Mouse (Mus musculus): Measurements from ENCODE around the gene Cyth1. TPM values are rescaled to one million over a fixed set of nuclear protein-coding genes. Genes with fewer than 3 reads are reported as not detected.
A peak's percentile ranks its signal among the peaks of the same experiment; 100 is the strongest.

Cyth1 gene
- polyA plus RNA-seq, 1 experiment from 2014 or later: 10.8 TPM

- Histone ChIP-seq H3K27me3 (ENCODE audit: control insufficient read depth, insufficient read depth, low read length) (no peaks in the 10 kb centered on the region), H3K9me3 (ENCODE audit: control insufficient read depth, low read depth, low read length) (no peaks in the 10 kb centered on the region), H3K4me2 (replicated peaks; ENCODE audit: low read depth, low read length) (peak overlapping the region; percentile 59), H3K36me3 (ENCODE audit: control insufficient read depth, insufficient read depth, low read length) (no peaks in the 10 kb centered on the region), H3K4me3 (ENCODE audit: low read depth, low read length) (peak overlapping the region; percentile 30), H3K9ac (replicated peaks; ENCODE audit: low read depth, low read length) (peak overlapping the region; percentile 43), H3K27ac (ENCODE audit: low read length) (peak overlapping the region; percentile 84), H3K4me1 (ENCODE audit: control insufficient read depth, insufficient read depth, low read length) (peaks cover 61% of the 10 kb centered on the region)
- ATAC-seq (ENCODE audit: insufficient number of reproducible peaks, insufficient read depth, low FRiP score, low read depth): peak; percentile 80
- 4% methylated on average over 19 of the region's 19 CpGs for WGBS
Observed at GRCm38 (mm10) chr11:118202410-118203233, 45.8 kb downstream of the Cyth1 start.

GRCm38 (mm10) chr11:118201833-118202409 lies 46.5 kb downstream of the Cyth1 start:
- H3K27me3 ChIP-seq (ENCODE audit: control insufficient read depth, insufficient read depth, low read length): no peaks in the 10 kb centered on the region
- H3K9ac ChIP-seq (replicated peaks; ENCODE audit: low read depth, low read length): peak overlapping the region; percentile 43
- peak overlapping the region; percentile 84 for H3K27ac ChIP-seq (ENCODE audit: low read length)
- no peaks in the 10 kb centered on the region for H3K9me3 ChIP-seq (ENCODE audit: control insufficient read depth, low read depth, low read length)
- H3K36me3 ChIP-seq (ENCODE audit: control insufficient read depth, insufficient read depth, low read length): no peaks in the 10 kb centered on the region
- WGBS: 23% methylated on average over 9 of the region's 9 CpGs
- peak overlapping the region; percentile 59 for H3K4me2 ChIP-seq (replicated peaks; ENCODE audit: low read depth, low read length)
- H3K4me3 ChIP-seq (ENCODE audit: low read depth, low read length): peak overlapping the region; percentile 30
- ATAC-seq (ENCODE audit: insufficient number of reproducible peaks, insufficient read depth, low FRiP score, low read depth): no peak
- H3K4me1 ChIP-seq (ENCODE audit: control insufficient read depth, insufficient read depth, low read length): peaks cover 63% of the 10 kb centered on the region

- ATAC-seq (ENCODE audit: insufficient number of reproducible peaks, insufficient read depth, low FRiP score, low read depth): peak; percentile 19; the same call in 1 of the 2 replicates
- Histone ChIP-seq H3K27ac (ENCODE audit: low read length) (peak overlapping the region; percentile 84; the same call in 1 of the 2 replicates), H3K4me3 (ENCODE audit: low read depth, low read length) (peak overlapping the region; percentile 30; the same call in 1 of the 2 replicates), H3K27me3 (ENCODE audit: control insufficient read depth, insufficient read depth, low read length) (no peaks in the 10 kb centered on the region), H3K36me3 (ENCODE audit: control insufficient read depth, insufficient read depth, low read length) (no peaks in the 10 kb centered on the region), H3K4me2 (replicated peaks; ENCODE audit: low read depth, low read length) (peak overlapping the region; percentile 59), H3K9ac (replicated peaks; ENCODE audit: low read depth, low read length) (no peak overlapping the region), H3K9me3 (ENCODE audit: control insufficient read depth, low read depth, low read length) (no peaks in the 10 kb centered on the region), H3K4me1 (ENCODE audit: control insufficient read depth, insufficient read depth, low read length) (peaks cover 63% of the 10 kb centered on the region)
- 18% methylated on average over 11 of the region's 11 CpGs for WGBS
Observed at GRCm38 (mm10) chr11:118200834-118201830, 47.3 kb downstream of the Cyth1 start.

GRCm38 (mm10) chr11:118198296-118198600 lies 50.1 kb downstream of the Cyth1 start:
- Histone ChIP-seq H3K27me3 (ENCODE audit: control insufficient read depth, insufficient read depth, low read length) (no peaks in the 10 kb centered on the region), H3K4me1 (ENCODE audit: control insufficient read depth, insufficient read depth, low read length) (peaks cover 64% of the 10 kb centered on the region), H3K4me3 (ENCODE audit: low read depth, low read length) (no peak overlapping the region), H3K36me3 (ENCODE audit: control insufficient read depth, insufficient read depth, low read length) (no peaks in the 10 kb centered on the region), H3K9ac (replicated peaks; ENCODE audit: low read depth, low read length) (no peak overlapping the region), H3K27ac (ENCODE audit: low read length) (no peak overlapping the region), H3K4me2 (replicated peaks; ENCODE audit: low read depth, low read length) (peak overlapping the region; percentile 11; the same call in 1 of the 2 replicates), H3K9me3 (ENCODE audit: control insufficient read depth, low read depth, low read length) (no peaks in the 10 kb centered on the region)
- 38% methylated on average over 2 of the region's 2 CpGs for WGBS
- no peak for ATAC-seq (ENCODE audit: insufficient number of reproducible peaks, insufficient read depth, low FRiP score, low read depth)

GRCm38 (mm10) chr11:118197508-118198295 lies 50.7 kb downstream of the Cyth1 start:
- H3K27me3 ChIP-seq (ENCODE audit: control insufficient read depth, insufficient read depth, low read length): no peaks in the 10 kb centered on the region
- H3K4me3 ChIP-seq (ENCODE audit: low read depth, low read length): no peak overlapping the region
- no peak overlapping the region for H3K9ac ChIP-seq (replicated peaks; ENCODE audit: low read depth, low read length)
- 32% methylated on average over 13 of the region's 13 CpGs for WGBS
- no peaks in the 10 kb centered on the region for H3K9me3 ChIP-seq (ENCODE audit: control insufficient read depth, low read depth, low read length)
- no peak overlapping the region for H3K27ac ChIP-seq (ENCODE audit: low read length)
- H3K36me3 ChIP-seq (ENCODE audit: control insufficient read depth, insufficient read depth, low read length): no peaks in the 10 kb centered on the region
- no peak; the same call in 1 of the 2 replicates for ATAC-seq (ENCODE audit: insufficient number of reproducible peaks, insufficient read depth, low FRiP score, low read depth)
- peaks cover 62% of the 10 kb centered on the region for H3K4me1 ChIP-seq (ENCODE audit: control insufficient read depth, insufficient read depth, low read length)
- peak overlapping the region; percentile 11 for H3K4me2 ChIP-seq (replicated peaks; ENCODE audit: low read depth, low read length)

GRCm38 (mm10) chr11:118196824-118197388 lies 51.5 kb downstream of the Cyth1 start:
- no peak overlapping the region for H3K4me2 ChIP-seq (replicated peaks; ENCODE audit: low read depth, low read length)
- no peaks in the 10 kb centered on the region for H3K9me3 ChIP-seq (ENCODE audit: control insufficient read depth, low read depth, low read length)
- WGBS: 71% methylated on average over 10 of the region's 10 CpGs
- no peak for ATAC-seq (ENCODE audit: insufficient number of reproducible peaks, insufficient read depth, low FRiP score, low read depth)
- no peak overlapping the region for H3K27ac ChIP-seq (ENCODE audit: low read length)
- no peaks in the 10 kb centered on the region for H3K27me3 ChIP-seq (ENCODE audit: control insufficient read depth, insufficient read depth, low read length)
- no peak overlapping the region for H3K9ac ChIP-seq (replicated peaks; ENCODE audit: low read depth, low read length)
- H3K4me3 ChIP-seq (ENCODE audit: low read depth, low read length): no peak overlapping the region
- no peaks in the 10 kb centered on the region for H3K36me3 ChIP-seq (ENCODE audit: control insufficient read depth, insufficient read depth, low read length)
- H3K4me1 ChIP-seq (ENCODE audit: control insufficient read depth, insufficient read depth, low read length): peaks cover 56% of the 10 kb centered on the region

GRCm38 (mm10) chr11:118193390-118194147 lies 54.8 kb downstream of the Cyth1 start:
- Histone ChIP-seq H3K36me3 (ENCODE audit: control insufficient read depth, insufficient read depth, low read length) (peaks cover 6% of the 10 kb centered on the region; the same call in 1 of the 2 replicates), H3K4me1 (ENCODE audit: control insufficient read depth, insufficient read depth, low read length) (peaks cover 26% of the 10 kb centered on the region), H3K9ac (replicated peaks; ENCODE audit: low read depth, low read length) (no peak overlapping the region), H3K4me2 (replicated peaks; ENCODE audit: low read depth, low read length) (no peak overlapping the region), H3K27ac (ENCODE audit: low read length) (peak overlapping the region; percentile 7; the same call in 1 of the 2 replicates), H3K9me3 (ENCODE audit: control insufficient read depth, low read depth, low read length) (no peaks in the 10 kb centered on the region), H3K27me3 (ENCODE audit: control insufficient read depth, insufficient read depth, low read length) (no peaks in the 10 kb centered on the region), H3K4me3 (ENCODE audit: low read depth, low read length) (no peak overlapping the region)
- WGBS: 50% methylated on average over 14 of the region's 14 CpGs
- no peak; the same call in 1 of the 2 replicates for ATAC-seq (ENCODE audit: insufficient number of reproducible peaks, insufficient read depth, low FRiP score, low read depth)
